Mouse (Mus musculus): ENCODE results near the gene Adam15. TPM values are rescaled to one million over a fixed set of nuclear protein-coding genes. Genes with fewer than 3 reads are reported as not detected.

The Adam15 gene
- polyA plus RNA-seq, 1 experiment from 2014 or later = 28.4 TPM

DNA sequence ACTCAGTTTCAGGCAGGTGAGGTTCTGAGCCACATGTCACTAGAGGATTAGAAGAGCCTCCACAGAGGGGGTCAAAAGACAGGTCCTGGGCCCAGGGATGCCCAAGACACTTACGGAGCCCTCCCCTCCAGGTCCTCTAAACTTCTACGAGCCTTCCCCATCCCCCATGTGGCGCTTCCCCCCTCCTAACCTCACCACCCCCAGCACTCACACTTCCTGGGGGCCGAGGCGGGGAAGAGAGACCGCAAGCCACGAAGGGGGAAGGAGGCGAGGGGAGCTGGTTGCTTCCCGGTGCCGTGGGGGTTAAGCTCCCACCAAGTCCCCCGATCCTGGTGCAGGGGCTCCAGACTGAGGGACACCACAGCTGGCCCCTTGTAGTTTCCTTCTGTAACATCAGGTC lies 35.7 kb upstream of the Adam15 start:
- WGBS = 35% methylated on average over 11 of the region's 11 CpGs
- Histone ChIP-seq H3K4me1 (replicated peaks; ENCODE audit: control insufficient read depth, insufficient read depth, low read length) (peaks cover 4% of the 10 kb centered on the region; the same call in 1 of the 2 replicates), H3K9ac (ENCODE audit: low read length) (no peak overlapping the region), H3K4me2 (ENCODE audit: low read depth, low read length, severe bottlenecking) (no peak overlapping the region), H3K36me3 (ENCODE audit: control insufficient read depth, insufficient read depth, low read length) (no peaks in the 10 kb centered on the region), H3K9me3 (ENCODE audit: control insufficient read depth, low read length) (no peaks in the 10 kb centered on the region), H3K27ac (ENCODE audit: low read depth, low read length) (no peak overlapping the region), H3K4me3 (ENCODE audit: low read depth, low read length) (no peak overlapping the region), H3K27me3 (ENCODE audit: control insufficient read depth, insufficient read depth, low read length) (no peaks in the 10 kb centered on the region)
- DNase-seq (ENCODE audit: low spot score) = no peak
- ATAC-seq (replicated peaks; ENCODE audit: low FRiP score) = no peak

DNA sequence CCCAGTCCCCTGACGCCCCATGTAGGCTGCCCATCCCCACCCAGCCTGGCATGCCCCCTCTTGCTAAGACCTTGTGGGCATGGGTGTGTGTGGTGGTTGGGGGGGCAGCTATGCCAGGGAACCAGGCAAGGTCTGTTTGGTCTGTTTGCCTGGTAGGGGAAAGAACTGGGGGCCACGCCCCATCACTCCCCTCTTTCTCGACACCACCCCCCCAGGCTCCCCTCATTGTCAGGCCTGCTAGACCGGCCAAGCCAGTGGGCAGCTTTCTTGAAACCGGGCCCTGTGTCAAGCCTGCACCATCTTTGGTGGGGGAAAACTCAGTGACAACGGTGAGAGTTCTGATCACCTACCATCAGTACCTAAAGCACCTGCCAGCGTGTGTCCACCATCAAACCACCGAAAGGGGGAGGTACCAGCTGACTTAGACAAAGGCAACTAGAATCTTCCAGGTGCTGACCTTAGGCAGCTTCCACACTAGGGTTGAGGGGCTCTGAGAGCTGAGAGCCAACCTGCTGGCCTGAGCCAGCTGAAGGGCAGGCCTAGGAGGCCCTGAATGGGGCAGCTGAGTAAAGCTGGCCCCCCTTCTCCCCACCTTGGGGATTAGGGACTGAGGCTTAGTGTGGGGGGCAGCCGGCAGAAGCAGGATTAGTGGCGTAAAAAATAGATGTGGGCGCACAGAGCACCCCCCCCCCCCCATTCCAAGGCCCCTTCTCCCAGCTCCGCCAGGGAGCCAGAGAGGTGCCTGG lies 34.7 kb upstream of the Adam15 start:
- 51% methylated on average over 12 of the region's 12 CpGs for WGBS
- Histone ChIP-seq H3K27ac (ENCODE audit: low read depth, low read length) (no peak overlapping the region), H3K27me3 (ENCODE audit: control insufficient read depth, insufficient read depth, low read length) (no peaks in the 10 kb centered on the region), H3K36me3 (ENCODE audit: control insufficient read depth, insufficient read depth, low read length) (no peaks in the 10 kb centered on the region), H3K4me3 (ENCODE audit: low read depth, low read length) (no peak overlapping the region), H3K9me3 (ENCODE audit: control insufficient read depth, low read length) (no peaks in the 10 kb centered on the region), H3K4me2 (ENCODE audit: low read depth, low read length, severe bottlenecking) (no peak overlapping the region), H3K9ac (ENCODE audit: low read length) (no peak overlapping the region; the same call in 1 of the 2 replicates), H3K4me1 (replicated peaks; ENCODE audit: control insufficient read depth, insufficient read depth, low read length) (peaks cover 4% of the 10 kb centered on the region; the same call in 1 of the 2 replicates)
- ATAC-seq (replicated peaks; ENCODE audit: low FRiP score) = no peak
- DNase-seq (ENCODE audit: low spot score) = no peak

DNA sequence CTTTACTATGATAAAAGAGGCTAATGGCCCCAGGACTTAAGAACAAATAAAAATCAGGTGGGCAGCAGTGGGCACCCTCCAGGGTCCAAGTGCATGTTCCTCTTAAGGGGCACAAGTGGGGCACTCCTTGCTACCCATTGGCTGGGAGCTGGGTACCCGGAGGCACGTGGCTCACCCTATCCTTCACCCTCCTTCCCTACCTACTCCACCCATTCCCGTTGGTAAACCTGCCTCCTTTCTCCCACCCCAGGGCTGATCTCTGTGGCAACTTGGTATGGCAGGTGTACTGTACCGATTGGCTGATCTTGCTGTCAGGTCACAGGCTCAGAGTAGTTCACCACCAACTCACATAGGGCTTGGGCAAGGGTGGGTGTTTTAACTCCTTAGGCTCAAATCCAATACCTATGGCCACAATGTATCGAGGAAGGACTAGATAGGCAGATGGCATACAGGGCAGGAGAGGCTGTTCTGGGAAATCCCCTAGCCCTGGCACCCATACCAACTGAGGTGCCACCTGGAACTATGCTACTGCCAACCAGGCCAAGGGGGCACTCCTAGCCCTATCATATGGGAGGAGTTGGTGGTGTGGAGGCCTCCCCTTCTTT lies 34.0 kb upstream of the Adam15 start:
- WGBS = 84% methylated on average over 5 of the region's 5 CpGs
- H3K9me3 ChIP-seq (ENCODE audit: control insufficient read depth, low read length) = no peaks in the 10 kb centered on the region
- H3K9ac ChIP-seq (ENCODE audit: low read length) = no peak overlapping the region
- H3K4me3 ChIP-seq (ENCODE audit: low read depth, low read length) = no peak overlapping the region
- H3K4me2 ChIP-seq (ENCODE audit: low read depth, low read length, severe bottlenecking) = no peak overlapping the region
- no peaks in the 10 kb centered on the region for H3K36me3 ChIP-seq (ENCODE audit: control insufficient read depth, insufficient read depth, low read length)
- H3K27me3 ChIP-seq (ENCODE audit: control insufficient read depth, insufficient read depth, low read length) = no peaks in the 10 kb centered on the region
- no peak overlapping the region for H3K27ac ChIP-seq (ENCODE audit: low read depth, low read length)
- H3K4me1 ChIP-seq (replicated peaks; ENCODE audit: control insufficient read depth, insufficient read depth, low read length) = peaks cover 6% of the 10 kb centered on the region
- DNase-seq (ENCODE audit: low spot score) (no peak), ATAC-seq (replicated peaks; ENCODE audit: low FRiP score) (no peak)

DNA sequence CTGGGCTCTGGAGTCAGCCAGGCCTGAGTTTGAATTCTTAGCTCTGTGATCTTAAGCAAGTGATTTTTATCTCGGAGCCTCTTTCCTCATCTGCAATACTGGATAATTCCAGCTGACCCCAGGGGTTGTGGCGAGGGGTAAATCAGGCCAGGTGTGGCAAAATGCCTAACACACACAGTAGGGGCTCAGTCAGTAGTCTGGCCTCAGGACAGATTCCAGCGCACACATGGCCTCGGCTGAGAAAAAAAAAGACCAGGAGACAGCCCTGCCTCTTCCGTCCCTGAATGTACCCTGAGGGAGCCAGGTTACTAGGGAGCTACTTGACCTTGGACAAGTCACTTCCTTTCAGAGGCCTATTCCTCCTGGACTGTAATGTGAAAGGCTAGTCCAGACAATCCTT lies 33.2 kb upstream of the Adam15 start:
- Histone ChIP-seq H3K27me3 (ENCODE audit: control insufficient read depth, insufficient read depth, low read length) (no peaks in the 10 kb centered on the region), H3K27ac (ENCODE audit: low read depth, low read length) (no peak overlapping the region), H3K9me3 (ENCODE audit: control insufficient read depth, low read length) (no peaks in the 10 kb centered on the region), H3K4me3 (ENCODE audit: low read depth, low read length) (no peak overlapping the region), H3K9ac (ENCODE audit: low read length) (no peak overlapping the region), H3K4me2 (ENCODE audit: low read depth, low read length, severe bottlenecking) (no peak overlapping the region), H3K36me3 (ENCODE audit: control insufficient read depth, insufficient read depth, low read length) (no peaks in the 10 kb centered on the region), H3K4me1 (replicated peaks; ENCODE audit: control insufficient read depth, insufficient read depth, low read length) (peaks cover 8% of the 10 kb centered on the region)
- ATAC-seq (replicated peaks; ENCODE audit: low FRiP score) = no peak
- WGBS = 77% methylated on average over 5 of the region's 5 CpGs
- no peak for DNase-seq (ENCODE audit: low spot score)

DNA sequence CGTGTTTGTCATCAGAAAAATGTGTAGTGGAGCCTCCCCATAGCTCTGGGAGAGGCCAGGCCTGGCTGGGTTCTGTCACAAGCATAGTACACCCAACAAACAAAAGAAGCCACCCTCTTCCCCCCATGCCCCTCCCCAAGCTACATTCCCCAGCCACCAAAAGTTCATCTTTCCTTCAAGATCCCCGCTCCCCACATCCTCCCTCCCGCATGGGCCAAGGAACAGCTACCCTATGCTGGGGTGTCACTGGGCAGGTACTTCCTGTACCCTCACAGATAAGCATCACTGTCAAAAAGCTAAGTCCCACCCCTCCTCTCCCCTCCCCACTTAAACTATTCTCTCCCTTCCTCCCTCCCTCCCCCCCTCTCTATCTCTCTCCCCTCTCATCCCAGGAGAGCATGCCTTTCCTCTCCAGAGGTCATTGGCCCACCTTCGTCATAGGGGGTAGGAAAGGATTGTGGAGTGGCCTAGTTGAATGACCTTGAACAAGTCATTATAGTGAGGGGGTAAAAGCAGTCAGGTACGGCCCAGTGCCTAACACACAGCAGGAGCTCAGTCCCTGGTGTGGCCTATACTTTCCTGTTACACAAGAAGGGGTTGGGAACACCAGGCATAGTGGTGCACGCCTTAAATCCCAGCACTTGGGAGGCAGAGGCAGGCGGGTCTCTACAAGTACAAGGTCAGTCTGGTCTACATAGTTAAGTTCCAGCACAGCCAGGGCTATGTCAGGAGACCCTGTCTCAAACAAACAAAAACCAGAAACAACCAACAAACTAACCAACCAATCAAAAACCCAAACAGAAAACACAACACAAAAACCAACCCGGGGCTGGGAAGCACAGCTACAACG lies 32.5 kb upstream of the Adam15 start:
- H3K4me1 ChIP-seq (replicated peaks; ENCODE audit: control insufficient read depth, insufficient read depth, low read length) = peaks cover 8% of the 10 kb centered on the region
- H3K9ac ChIP-seq (ENCODE audit: low read length) = no peak overlapping the region
- no peak overlapping the region for H3K4me3 ChIP-seq (ENCODE audit: low read depth, low read length)
- DNase-seq (ENCODE audit: low spot score) = no peak
- H3K27ac ChIP-seq (ENCODE audit: low read depth, low read length) = no peak overlapping the region
- 90% methylated on average over 9 of the region's 9 CpGs for WGBS
- H3K27me3 ChIP-seq (ENCODE audit: control insufficient read depth, insufficient read depth, low read length) = no peaks in the 10 kb centered on the region
- no peak overlapping the region for H3K4me2 ChIP-seq (ENCODE audit: low read depth, low read length, severe bottlenecking)
- no peaks in the 10 kb centered on the region for H3K9me3 ChIP-seq (ENCODE audit: control insufficient read depth, low read length)
- ATAC-seq (replicated peaks; ENCODE audit: low FRiP score) = no peak
- no peaks in the 10 kb centered on the region for H3K36me3 ChIP-seq (ENCODE audit: control insufficient read depth, insufficient read depth, low read length)

DNA sequence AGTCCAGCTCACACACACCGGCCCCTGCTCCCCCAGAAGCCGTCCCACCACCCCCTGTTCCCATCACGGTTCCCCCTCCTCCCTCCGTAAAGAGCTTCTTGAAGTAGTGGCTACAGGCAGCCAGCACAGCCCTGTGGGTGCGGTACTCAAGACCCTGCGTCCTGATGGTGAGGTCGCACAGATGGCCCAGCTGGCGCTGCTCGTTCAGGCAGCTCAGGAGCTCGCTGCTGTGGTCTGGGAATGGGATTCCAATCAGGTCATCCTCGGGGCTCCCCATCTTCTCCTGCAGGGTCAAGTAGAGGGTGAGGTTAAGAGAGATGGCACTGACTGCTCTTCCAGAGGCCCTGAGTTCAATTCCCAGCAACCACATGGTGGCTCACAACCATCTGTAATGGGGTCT lies 31.4 kb upstream of the Adam15 start:
- DNase-seq (ENCODE audit: low spot score) (no peak), ATAC-seq (replicated peaks; ENCODE audit: low FRiP score) (no peak)
- Histone ChIP-seq H3K9ac (ENCODE audit: low read length) (no peak overlapping the region), H3K9me3 (ENCODE audit: control insufficient read depth, low read length) (no peaks in the 10 kb centered on the region), H3K27ac (ENCODE audit: low read depth, low read length) (no peak overlapping the region), H3K27me3 (ENCODE audit: control insufficient read depth, insufficient read depth, low read length) (no peaks in the 10 kb centered on the region), H3K4me3 (ENCODE audit: low read depth, low read length) (no peak overlapping the region), H3K4me2 (ENCODE audit: low read depth, low read length, severe bottlenecking) (no peak overlapping the region), H3K4me1 (replicated peaks; ENCODE audit: control insufficient read depth, insufficient read depth, low read length) (peaks cover 8% of the 10 kb centered on the region), H3K36me3 (ENCODE audit: control insufficient read depth, insufficient read depth, low read length) (no peaks in the 10 kb centered on the region)
- 83% methylated on average over 11 of the region's 11 CpGs for WGBS

DNA sequence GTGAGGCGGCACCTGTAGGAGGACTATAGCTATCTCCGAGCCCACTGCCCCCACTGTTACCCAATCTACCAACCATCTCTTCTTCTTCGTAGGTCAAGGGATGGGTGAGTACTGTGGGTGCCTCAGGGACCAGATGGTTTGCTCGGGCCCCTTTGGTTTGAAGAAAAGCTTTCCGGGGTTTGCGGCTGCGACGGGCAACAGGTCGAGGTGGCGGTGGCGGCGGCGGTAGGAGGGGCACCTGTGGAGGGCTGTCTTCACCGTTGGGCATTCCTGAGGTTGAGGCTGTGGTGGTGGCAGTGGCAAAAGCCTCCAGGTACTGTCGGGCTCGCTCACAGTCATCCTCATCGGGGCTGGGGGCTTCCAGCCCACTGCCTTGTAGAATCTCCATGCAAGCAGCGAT lies 30.9 kb upstream of the Adam15 start:
- no peak overlapping the region for H3K4me2 ChIP-seq (ENCODE audit: low read depth, low read length, severe bottlenecking)
- H3K36me3 ChIP-seq (ENCODE audit: control insufficient read depth, insufficient read depth, low read length) = no peaks in the 10 kb centered on the region
- no peaks in the 10 kb centered on the region for H3K9me3 ChIP-seq (ENCODE audit: control insufficient read depth, low read length)
- no peaks in the 10 kb centered on the region for H3K27me3 ChIP-seq (ENCODE audit: control insufficient read depth, insufficient read depth, low read length)
- DNase-seq (ENCODE audit: low spot score) (no peak), ATAC-seq (replicated peaks; ENCODE audit: low FRiP score) (no peak)
- H3K4me3 ChIP-seq (ENCODE audit: low read depth, low read length) = no peak overlapping the region
- H3K27ac ChIP-seq (ENCODE audit: low read depth, low read length) = no peak overlapping the region
- H3K4me1 ChIP-seq (replicated peaks; ENCODE audit: control insufficient read depth, insufficient read depth, low read length) = peaks cover 8% of the 10 kb centered on the region
- WGBS = 93% methylated on average over 18 of the region's 18 CpGs
- H3K9ac ChIP-seq (ENCODE audit: low read length) = no peak overlapping the region

DNA sequence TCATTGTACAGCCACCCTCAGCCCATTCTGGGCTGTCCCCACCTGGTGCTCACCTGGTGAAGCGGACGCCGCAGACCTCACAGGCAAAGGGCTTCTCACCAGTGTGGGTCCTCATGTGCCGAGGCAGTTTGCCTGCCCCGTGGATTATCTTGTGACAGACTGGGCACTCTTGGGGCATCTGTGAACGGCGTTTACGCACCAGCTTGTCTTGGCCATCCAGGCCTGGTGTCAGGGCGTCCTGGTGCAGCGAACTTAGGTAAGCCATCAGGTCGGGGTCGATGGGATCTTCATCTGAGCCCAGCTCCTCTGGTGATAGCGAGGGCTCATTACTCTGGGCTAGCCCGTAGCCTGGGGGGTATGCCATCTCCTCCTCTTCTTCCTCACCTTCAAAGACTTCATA lies 30.5 kb upstream of the Adam15 start:
- H3K27ac ChIP-seq (ENCODE audit: low read depth, low read length) = no peak overlapping the region
- ATAC-seq (replicated peaks; ENCODE audit: low FRiP score) (no peak), DNase-seq (ENCODE audit: low spot score) (no peak)
- no peaks in the 10 kb centered on the region for H3K36me3 ChIP-seq (ENCODE audit: control insufficient read depth, insufficient read depth, low read length)
- 95% methylated on average over 14 of the region's 14 CpGs for WGBS
- peaks cover 8% of the 10 kb centered on the region for H3K4me1 ChIP-seq (replicated peaks; ENCODE audit: control insufficient read depth, insufficient read depth, low read length)
- no peak overlapping the region for H3K4me3 ChIP-seq (ENCODE audit: low read depth, low read length)
- H3K4me2 ChIP-seq (ENCODE audit: low read depth, low read length, severe bottlenecking) = no peak overlapping the region
- H3K9ac ChIP-seq (ENCODE audit: low read length) = no peak overlapping the region
- H3K27me3 ChIP-seq (ENCODE audit: control insufficient read depth, insufficient read depth, low read length) = no peaks in the 10 kb centered on the region
- H3K9me3 ChIP-seq (ENCODE audit: control insufficient read depth, low read length) = no peaks in the 10 kb centered on the region

All from forebrain, embryonic 11.5 days (tissue).